Mouse (Mus musculus) heart, embryonic 16.5 days (tissue): ENCODE measurements around the gene Zfp287. TPM values are rescaled to one million over a fixed set of nuclear protein-coding genes. Genes with fewer than 3 reads are reported as not detected.
"Not testable (repeated sequence)": the region's sequence is repeated elsewhere in the genome, so short reads cannot be mapped to it uniquely, and the experiment has no call there.

Experiments used
- ATAC-seq: fragments of 200-750 bp; cut with Nextera tagmentation; replicated peaks from 2 replicates; pipeline ENCODE4 v1.8.0; 2017; ENCODE audit warnings: moderate number of reproducible peaks; ENCODE audit not compliant: insufficient read depth, low FRiP score; ENCODE audit errors: extremely low read depth
- H3K27ac ChIP-seq: fragments of 300-500 bp; sonication (generic); 2 replicates; pipeline ENCODE4 v1.5.1; 2014; ENCODE audit warnings: mild to moderate bottlenecking, low read length, control low read depth, moderate library complexity
- H3K27me3 ChIP-seq: fragments of 300-500 bp; sonication (generic); 2 replicates; pipeline ENCODE4 v1.6.1; 2014; ENCODE audit warnings: low read length, mixed read lengths; ENCODE audit not compliant: control insufficient read depth, insufficient read depth
- H3K36me3 ChIP-seq: fragments of 300-500 bp; sonication (generic); 2 replicates; pipeline ENCODE4 v1.6.1; 2014; ENCODE audit not compliant: control insufficient read depth, insufficient read depth
- H3K4me1 ChIP-seq: fragments of 300-500 bp; sonication (generic); 2 replicates; pipeline ENCODE4 v1.6.1; 2014; ENCODE audit warnings: low read length, mixed read lengths; ENCODE audit not compliant: control insufficient read depth, insufficient read depth
- H3K4me2 ChIP-seq: fragments of 300-500 bp; sonication (generic); 2 replicates; pipeline ENCODE4 v1.6.1; 2014; ENCODE audit warnings: low read depth, mild to moderate bottlenecking, control low read depth, low read length
- H3K4me3 ChIP-seq: fragments of 300-500 bp; sonication (generic); 2 replicates; pipeline ENCODE4 v1.5.1; 2014; ENCODE audit warnings: mild to moderate bottlenecking, control low read depth, low read length
- H3K9ac ChIP-seq: fragments of 300-500 bp; sonication (generic); 2 replicates; pipeline ENCODE4 v1.6.1; 2014; ENCODE audit warnings: low read length, control low read depth
- H3K9me3 ChIP-seq: fragments of 300-500 bp; sonication (generic); replicated peaks from 2 replicates; pipeline ENCODE4 v1.6.1; 2016; ENCODE audit warnings: low read length; ENCODE audit not compliant: control insufficient read depth
- WGBS: fragments of 180-500 bp; shearing (Covaris S2); extraction: QIAGEN DNeasy Blood & Tissue Kit; methylation state at CpG from one replicate; pipeline ENCODE4 v1.1.7; 2014; 5-methylcytosine and 5-hydroxymethylcytosine counted together
- polyA plus RNA-seq: library from polyadenylated mRNA; unstranded; fragments of >200 nt; fragmentation: Nextera tagmentation; extraction: Ambion mirVana; gene quantifications from 2 replicates; pipeline ENCODE4 v1.2.1, GENCODE M21; 2015

The Zfp287 gene
- polyA plus RNA-seq, 1 experiment from 2014 or later, result 3.9 TPM

DNA sequence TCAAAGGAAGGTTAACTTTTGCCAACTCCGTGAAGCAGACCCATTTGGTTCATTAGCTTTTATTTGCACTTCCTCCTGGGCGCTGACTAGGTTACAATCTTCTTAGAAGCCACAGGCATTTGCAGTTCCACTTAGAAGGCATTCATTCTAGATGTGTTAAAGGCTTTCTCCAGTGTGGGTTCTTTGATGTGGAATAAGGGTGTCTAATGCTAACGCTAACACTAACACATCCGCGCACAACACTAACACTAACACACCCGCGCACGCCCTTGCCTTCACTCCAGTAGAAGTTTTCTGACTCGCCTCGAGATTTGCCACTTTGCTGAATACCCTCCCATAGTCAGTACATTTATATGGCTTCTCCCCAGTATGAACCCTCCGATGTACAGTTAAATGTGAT, 20.5 kb upstream of the Zfp287 start:
- no peak for ATAC-seq
- H3K27ac ChIP-seq, result no peak overlapping the region
- H3K4me1 ChIP-seq, result peaks cover 4% of the 10 kb centered on the region; the same call in 1 of the 2 replicates
- no peaks in the 10 kb centered on the region for H3K9me3 ChIP-seq
- WGBS, result 60% methylated on average over 11 of the region's 11 CpGs
- H3K36me3 ChIP-seq, result no peaks in the 10 kb centered on the region
- no peak overlapping the region for H3K4me3 ChIP-seq
- no peak overlapping the region for H3K4me2 ChIP-seq
- no peak overlapping the region for H3K9ac ChIP-seq
- peaks cover 5% of the 10 kb centered on the region for H3K27me3 ChIP-seq

DNA sequence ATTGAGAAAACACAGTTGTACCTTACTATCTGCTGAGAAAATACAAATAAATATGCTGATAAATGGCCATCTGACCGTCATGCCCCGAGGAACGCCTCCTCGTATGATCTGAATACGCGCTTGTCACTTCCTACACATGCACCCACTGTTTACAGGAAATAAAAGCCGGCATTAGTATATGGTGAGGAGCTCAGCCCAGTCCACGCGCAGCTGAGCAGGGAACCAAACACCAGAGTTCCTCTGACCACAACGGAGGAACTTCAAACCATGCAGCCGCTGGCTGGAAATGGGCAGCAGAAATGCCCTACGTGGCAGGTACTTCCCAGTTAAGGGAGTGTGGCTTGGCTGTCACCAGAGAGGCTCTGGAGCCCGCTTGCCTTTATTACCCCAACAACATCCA, 17.7 kb upstream of the Zfp287 start:
- ATAC-seq, result not testable (repeated sequence)

DNA sequence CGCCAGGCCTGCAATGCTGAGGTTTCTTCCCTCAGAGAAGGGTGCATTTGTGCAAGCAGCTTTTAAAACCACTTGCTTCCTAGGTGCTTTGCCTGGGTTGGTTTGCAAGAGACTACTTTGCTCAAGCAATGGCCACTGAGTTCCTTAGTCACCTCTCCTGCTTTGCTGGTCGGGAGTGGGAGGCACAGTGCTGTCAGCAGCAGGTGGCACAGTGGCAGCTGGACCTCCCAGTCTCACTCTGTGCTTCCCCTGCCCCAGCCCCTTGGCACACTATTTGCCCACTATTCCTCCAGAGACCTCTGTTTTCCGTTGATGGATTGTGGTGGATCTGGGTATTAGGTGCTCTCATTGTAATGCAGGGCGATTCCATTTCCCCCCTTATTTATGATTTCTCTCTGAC, 16.4 kb upstream of the Zfp287 start:
- Histone ChIP-seq H3K4me3 (no peak overlapping the region), H3K9me3 (no peaks in the 10 kb centered on the region), H3K4me2 (no peak overlapping the region), H3K27me3 (peaks cover 9% of the 10 kb centered on the region), H3K4me1 (peaks cover 5% of the 10 kb centered on the region), H3K27ac (no peak overlapping the region), H3K9ac (no peak overlapping the region), H3K36me3 (no peaks in the 10 kb centered on the region)
- 65% methylated on average over 4 of the region's 4 CpGs for WGBS
- no peak for ATAC-seq

More for the DNA sequence above, 17.7 kb upstream of the Zfp287 start:
- not testable (repeated sequence) for H3K4me2 ChIP-seq, H3K9me3 ChIP-seq, H3K4me1 ChIP-seq, H3K27ac ChIP-seq, H3K4me3 ChIP-seq, H3K36me3 ChIP-seq, H3K9ac ChIP-seq, H3K27me3 ChIP-seq
- WGBS, result 76% methylated on average over 13 of the region's 13 CpGs

DNA sequence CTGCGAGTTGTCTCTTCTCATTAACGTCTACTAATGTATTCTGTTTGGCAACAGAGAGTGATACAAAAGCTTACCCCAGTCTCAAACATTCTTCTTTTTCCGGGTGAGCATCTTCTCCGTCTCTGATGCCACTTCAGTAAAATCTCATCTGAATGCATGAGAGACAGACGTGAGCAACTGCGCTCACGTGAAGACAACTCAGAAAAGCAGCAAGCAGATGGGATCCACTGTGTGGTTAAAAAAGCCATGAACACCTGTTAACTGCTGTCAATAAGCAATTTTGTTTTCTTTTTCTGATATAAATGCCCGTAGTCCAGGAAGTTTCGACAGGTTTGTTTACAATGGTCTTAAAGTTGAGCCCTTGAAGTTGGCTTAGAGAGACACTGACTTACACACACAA, 15.5 kb upstream of the Zfp287 start:
- Histone ChIP-seq H3K4me1 (peaks cover 5% of the 10 kb centered on the region), H3K4me2 (no peak overlapping the region), H3K9ac (no peak overlapping the region), H3K27ac (no peak overlapping the region), H3K4me3 (no peak overlapping the region), H3K27me3 (peaks cover 9% of the 10 kb centered on the region), H3K36me3 (no peaks in the 10 kb centered on the region), H3K9me3 (no peaks in the 10 kb centered on the region)
- 77% methylated on average over 9 of the region's 9 CpGs for WGBS
- ATAC-seq, result no peak

DNA sequence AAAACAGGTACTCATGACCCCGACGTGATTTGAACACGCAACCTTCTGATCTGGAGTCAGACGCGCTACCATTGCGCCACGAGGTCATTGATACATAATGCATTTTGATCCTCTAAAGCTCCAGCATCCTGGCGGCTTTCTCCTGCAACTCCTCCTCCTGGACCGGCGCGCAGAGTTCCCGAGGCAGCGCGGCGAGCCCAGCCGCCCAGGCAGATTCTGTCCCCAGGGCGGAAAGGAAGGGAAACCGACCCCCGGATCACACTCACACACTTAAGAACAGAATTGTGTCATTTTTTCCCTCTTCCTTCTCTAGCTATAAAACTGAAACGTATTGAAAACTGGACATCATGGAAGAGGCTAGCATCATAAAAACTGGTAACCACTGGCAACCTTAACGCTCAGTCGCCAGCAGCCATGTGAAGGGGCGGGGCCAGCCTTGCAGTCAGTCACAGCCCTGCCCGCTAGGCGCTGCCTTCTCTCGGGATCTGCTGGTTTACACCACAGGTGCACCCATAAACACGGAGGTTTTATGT, 14.4 kb upstream of the Zfp287 start:
- Histone ChIP-seq H3K9me3 (no peaks in the 10 kb centered on the region), H3K27me3 (peaks cover 9% of the 10 kb centered on the region), H3K36me3 (no peaks in the 10 kb centered on the region), H3K9ac (no peak overlapping the region; the same call in 1 of the 2 replicates), H3K27ac (no peak overlapping the region), H3K4me1 (peaks cover 5% of the 10 kb centered on the region), H3K4me2 (peak overlapping the region; percentile 75), H3K4me3 (peak overlapping the region; percentile 54)
- 3% methylated on average over 27 of the region's 27 CpGs for WGBS
- ATAC-seq, result peak; percentile 69

DNA sequence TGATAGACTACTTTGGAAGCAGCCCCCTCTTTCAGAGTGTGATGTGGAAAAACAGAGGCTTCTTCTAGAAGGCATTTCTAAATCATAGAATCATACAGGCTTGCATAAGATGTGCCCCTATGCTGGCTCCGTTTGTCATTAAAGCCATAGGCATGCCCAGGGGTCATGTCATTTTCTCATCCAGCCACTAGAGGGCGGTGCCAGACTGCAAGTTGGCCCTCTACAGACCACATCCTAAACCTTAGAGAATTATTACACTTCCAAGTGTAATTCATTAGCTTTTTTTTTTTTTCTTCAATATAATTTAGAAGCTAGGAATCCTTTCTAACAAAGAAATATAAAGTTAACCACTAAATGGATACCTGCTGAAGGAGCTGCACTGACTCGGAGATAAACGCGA, 12.4 kb upstream of the Zfp287 start:
- H3K4me3 ChIP-seq, result no peak overlapping the region
- no peak overlapping the region for H3K27ac ChIP-seq
- H3K4me2 ChIP-seq, result no peak overlapping the region
- no peak overlapping the region for H3K9ac ChIP-seq
- no peak for ATAC-seq
- no peaks in the 10 kb centered on the region for H3K36me3 ChIP-seq
- peaks cover 5% of the 10 kb centered on the region for H3K4me1 ChIP-seq
- H3K27me3 ChIP-seq, result peaks cover 9% of the 10 kb centered on the region
- WGBS, result 45% methylated on average over 5 of the region's 5 CpGs
- H3K9me3 ChIP-seq, result no peaks in the 10 kb centered on the region

DNA sequence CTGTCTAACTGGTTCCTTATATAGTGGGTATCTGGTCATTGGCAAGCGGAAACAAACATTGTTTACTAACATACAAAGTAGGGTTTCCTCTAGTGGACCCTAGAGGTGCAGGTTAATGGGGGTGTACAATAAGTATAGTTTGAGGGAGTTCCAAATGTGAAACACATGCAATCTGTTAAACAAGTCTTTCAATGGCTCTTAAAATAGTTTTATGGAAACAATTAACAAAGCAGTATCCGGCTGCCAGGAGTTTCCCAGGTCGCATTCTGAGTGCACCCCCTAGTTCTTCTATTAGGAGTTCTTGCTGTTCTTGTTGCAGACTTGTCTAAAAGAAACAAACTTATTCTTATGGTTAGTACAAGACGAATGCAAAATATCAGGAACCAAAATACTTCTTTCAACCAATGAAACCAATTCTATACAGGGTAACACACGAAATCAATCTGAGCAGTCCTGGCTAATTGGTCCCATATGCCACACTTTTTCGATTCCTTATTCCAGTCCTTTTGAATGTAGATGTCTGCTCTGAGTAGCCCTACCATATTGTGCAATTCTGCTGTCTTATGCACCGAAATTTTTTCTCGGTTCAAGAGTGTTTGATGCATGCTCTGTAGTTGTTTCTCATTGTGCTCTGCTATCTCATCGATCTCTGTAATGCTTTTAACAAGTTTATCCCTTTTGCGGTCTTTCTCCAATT, 10.7 kb upstream of the Zfp287 start:
- Histone ChIP-seq H3K4me1 (peaks cover 5% of the 10 kb centered on the region), H3K27ac (no peak overlapping the region), H3K9ac (no peak overlapping the region), H3K9me3 (no peaks in the 10 kb centered on the region), H3K4me2 (no peak overlapping the region), H3K4me3 (no peak overlapping the region), H3K36me3 (no peaks in the 10 kb centered on the region), H3K27me3 (peaks cover 6% of the 10 kb centered on the region; the same call in 1 of the 2 replicates)
- WGBS, result 71% methylated on average over 10 of the region's 10 CpGs
- no peak for ATAC-seq

DNA sequence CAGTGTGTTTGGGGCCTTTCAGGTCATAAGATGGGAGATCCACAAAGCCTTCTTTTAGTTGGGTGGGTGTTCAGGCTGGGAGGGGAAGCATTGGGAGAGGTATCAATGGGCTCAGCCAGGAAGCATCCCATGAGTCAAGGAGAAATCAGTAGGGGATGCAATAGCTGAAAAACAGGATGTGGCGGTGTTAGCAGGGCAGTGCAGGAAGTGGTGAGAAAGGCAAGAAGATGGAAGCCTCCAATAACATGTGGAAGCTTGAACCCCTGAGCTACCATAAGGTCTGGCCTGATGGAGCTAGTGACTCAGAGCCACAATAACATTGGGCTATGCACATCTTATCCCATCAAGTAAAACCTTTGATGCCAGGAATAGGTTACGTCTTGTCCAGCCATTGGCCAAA, 9.5 kb upstream of the Zfp287 start:
- no peak overlapping the region for H3K9ac ChIP-seq
- no peak for ATAC-seq
- H3K36me3 ChIP-seq, result no peaks in the 10 kb centered on the region
- no peak overlapping the region for H3K4me3 ChIP-seq
- 0 out of 2 replicates have a peak, but pooled peaks cover 3% of the 10 kb centered on the region for H3K27me3 ChIP-seq
- H3K27ac ChIP-seq, result no peak overlapping the region
- H3K9me3 ChIP-seq, result no peaks in the 10 kb centered on the region
- 75% methylated on average over 2 of the region's 2 CpGs for WGBS
- H3K4me1 ChIP-seq, result peaks cover 5% of the 10 kb centered on the region
- H3K4me2 ChIP-seq, result no peak overlapping the region

DNA sequence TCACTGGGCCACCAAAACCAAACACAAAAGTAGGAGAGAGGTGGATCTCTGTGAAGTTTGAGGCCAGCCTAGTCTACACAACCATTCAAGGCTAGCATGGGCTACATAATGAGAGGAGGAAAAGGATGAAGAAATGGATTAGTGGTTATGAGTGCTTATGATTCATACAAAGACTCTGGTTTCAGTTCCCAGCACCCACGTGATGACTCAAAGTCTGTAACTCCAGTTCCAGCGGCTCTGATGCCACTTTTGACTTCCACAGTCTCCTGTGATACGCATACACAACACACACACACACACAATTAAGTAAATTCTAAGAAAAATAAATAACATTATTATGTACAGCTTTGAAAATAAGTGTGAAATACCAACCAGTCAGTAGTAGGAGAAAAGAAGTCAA, 960 bp upstream of the Zfp287 start:
- no peaks in the 10 kb centered on the region for H3K9me3 ChIP-seq
- no peaks in the 10 kb centered on the region for H3K27me3 ChIP-seq
- no peak for ATAC-seq
- H3K36me3 ChIP-seq, result no peaks in the 10 kb centered on the region
- no peak overlapping the region for H3K4me2 ChIP-seq
- peaks cover 5% of the 10 kb centered on the region; the same call in 1 of the 2 replicates for H3K4me1 ChIP-seq
- H3K27ac ChIP-seq, result no peak overlapping the region
- H3K9ac ChIP-seq, result no peak overlapping the region
- H3K4me3 ChIP-seq, result no peak overlapping the region
- 79% methylated on average over 3 of the region's 3 CpGs for WGBS
